Mouse (Mus musculus) heart, adult 2 months (tissue): ENCODE results near the gene Inafm2. TPM values are rescaled to one million over a fixed set of nuclear protein-coding genes. Genes with fewer than 3 reads are reported as not detected.

Source experiments
- DNase-seq, 2 experiments: peaks; one replicate each; pipeline ENCODE4 v3.0.0; 2021
- H3K27ac ChIP-seq: fragments of 200-600 bp; 2 replicates; pipeline ENCODE4 v1.8.1; 2022
- H3K27me3 ChIP-seq: fragments of 200-500 bp; 2 replicates; pipeline ENCODE4 v1.6.1; 2012; ENCODE audit warnings: mild to moderate bottlenecking, low read length, inconsistent platforms, mixed read lengths; ENCODE audit not compliant: control insufficient read depth, insufficient read depth
- H3K36me3 ChIP-seq: fragments of 200-500 bp; 2 replicates; pipeline ENCODE4 v1.6.1; 2012; ENCODE audit warnings: low read length, inconsistent platforms; ENCODE audit not compliant: control insufficient read depth, insufficient read depth
- H3K4me1 ChIP-seq: fragments of 200-500 bp; 2 replicates; pipeline ENCODE4 v1.6.1; 2011; ENCODE audit warnings: low read length; ENCODE audit not compliant: control insufficient read depth, insufficient read depth
- H3K4me3 ChIP-seq: fragments of 200-600 bp; 2 replicates; pipeline ENCODE4 v1.8.1; 2022
- H3K79me2 ChIP-seq: fragments of 200-500 bp; replicated peaks from 2 replicates; pipeline ENCODE4 v1.6.1; 2012; ENCODE audit warnings: mild to moderate bottlenecking, inconsistent platforms, low read length, moderate library complexity, mixed read lengths; ENCODE audit not compliant: control insufficient read depth, insufficient read depth
- H3K9ac ChIP-seq: fragments of 200-500 bp; 2 replicates; pipeline ENCODE4 v1.6.1; 2012; ENCODE audit warnings: low read depth, mild to moderate bottlenecking, control low read depth, inconsistent platforms, low read length, mixed read lengths
- CTCF ChIP-seq: fragments of 200-600 bp; IDR thresholded peaks from 2 replicates; pipeline ENCODE4 v1.8.1; 2022; ENCODE audit warnings: antibody characterized with exemption, mild to moderate bottlenecking, moderate library complexity
- EP300 ChIP-seq: fragments of 200-500 bp; IDR thresholded peaks from 2 replicates; pipeline ENCODE4 v1.6.1; 2011; ENCODE audit warnings: low read depth, low read length, control low read depth; ENCODE audit not compliant: insufficient read depth
- POLR2A ChIP-seq: fragments of 200-500 bp; IDR thresholded peaks from 2 replicates; pipeline ENCODE4 v1.6.1; 2011; ENCODE audit warnings: mild to moderate bottlenecking, low read depth, low read length, control low read depth; ENCODE audit not compliant: insufficient read depth
- WGBS: fragments of 180-500 bp; shearing (Covaris S2); methylation state at CpG from one replicate; pipeline ENCODE4 v1.1.7; 2018; 5-methylcytosine and 5-hydroxymethylcytosine counted together
- intact Hi-C: fragments of 180-260 bp; cut with DNase I; formaldehyde crosslinking; loops from one replicate; pipeline ENCODE4 v1.15.1; 2025
- polyA plus RNA-seq: library from polyadenylated mRNA; depleted of rRNA; stranded (reverse); fragments of >200 nt; gene quantifications from 2 replicates; pipeline ENCODE4 v1.2.3, GENCODE M21; 2012
- total RNA-seq, 2 experiments: library from RNA; stranded (reverse); gene quantifications; 2 replicates each; pipeline ENCODE4 v1.2.3; 2021

Gene Inafm2
- total and polyA plus RNA-seq, 3 experiments: 8.8 to 34.9 (median 31.8) TPM

DNA sequence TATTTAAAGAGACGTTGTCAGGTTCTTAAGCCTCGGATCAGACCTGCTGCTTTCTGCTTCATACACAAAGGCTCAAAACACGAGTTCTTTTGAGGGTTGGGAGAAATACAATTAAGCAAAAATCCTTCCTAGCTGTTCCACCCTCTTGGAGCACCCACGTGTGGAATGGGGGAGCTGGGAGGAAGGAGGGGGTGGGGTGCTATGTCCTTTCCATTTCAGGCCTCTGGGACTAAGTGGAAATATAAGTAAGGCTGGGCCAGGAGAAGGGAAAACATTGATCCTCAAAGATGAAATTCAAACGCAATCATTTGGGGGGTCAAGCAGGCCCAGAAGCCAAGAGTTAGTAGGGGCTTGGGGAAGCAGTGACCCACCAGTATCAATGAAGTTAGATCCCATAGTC is 44.4 kb upstream of the Inafm2 start:
- H3K79me2 ChIP-seq: no peaks in the 10 kb centered on the region
- H3K9ac ChIP-seq: no peak overlapping the region
- no peaks in the 10 kb centered on the region for H3K36me3 ChIP-seq
- intact Hi-C loops: loop anchor here (5.0 kb wide), 1 partner anchor 46 kb away; the partner anchor contains the start of gene Inafm2
- no peak for TF ChIP-seq EP300
- TF ChIP-seq CTCF: no peak
- no peak for TF ChIP-seq POLR2A
- no peak overlapping the region for H3K27ac ChIP-seq
- no peak overlapping the region for H3K4me3 ChIP-seq
- 60% methylated on average over 5 of the region's 5 CpGs for WGBS
- no peak for DNase-seq
- peaks cover 6% of the 10 kb centered on the region for H3K4me1 ChIP-seq
- H3K27me3 ChIP-seq: peaks cover 14% of the 10 kb centered on the region

DNA sequence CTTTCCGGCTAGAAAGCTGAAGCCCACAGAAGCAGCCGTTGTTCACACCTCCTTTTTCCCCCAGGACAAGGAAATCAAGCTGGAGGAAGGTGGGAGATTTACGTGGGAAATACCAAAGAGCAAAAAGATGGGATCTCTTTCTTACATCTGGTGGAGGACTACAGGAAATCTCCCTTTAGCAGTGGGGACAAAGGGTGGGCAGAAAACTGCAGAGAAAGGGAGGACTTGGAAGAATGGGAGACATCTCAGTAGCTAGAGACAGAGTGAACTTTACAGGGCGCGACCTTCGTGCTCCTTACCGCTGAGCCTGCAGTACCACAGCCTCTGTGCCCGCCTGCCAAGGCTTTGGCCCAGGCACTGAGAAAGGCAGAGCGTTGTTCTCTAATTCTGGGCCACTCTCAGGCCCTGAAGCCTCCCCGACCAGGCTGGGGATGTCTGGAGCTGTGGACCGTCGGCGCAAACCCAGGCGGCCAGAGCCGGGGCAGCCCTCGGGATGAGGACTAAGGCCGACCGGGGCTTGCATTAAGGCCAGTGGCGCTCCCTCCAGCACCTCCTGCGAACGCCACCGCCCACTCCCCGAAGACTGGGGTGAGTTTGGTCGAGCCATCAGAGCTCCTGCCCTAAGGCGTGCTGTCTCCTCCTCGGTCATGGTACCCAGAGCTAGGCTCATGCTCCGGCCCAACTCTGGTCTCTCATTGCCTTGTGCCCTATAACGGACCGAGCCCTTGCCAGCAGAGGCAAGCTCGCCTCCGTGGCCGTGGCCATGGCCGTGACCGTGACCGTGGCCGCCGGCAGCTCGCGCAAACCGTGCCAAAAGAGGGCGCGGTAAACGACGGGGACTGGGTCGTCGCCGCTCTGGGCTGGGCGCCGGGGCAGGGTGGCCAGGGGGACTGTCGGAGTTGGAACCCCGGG is 43.3 kb upstream of the Inafm2 start:
- 26% methylated on average over 51 of the region's 51 CpGs for WGBS
- Histone ChIP-seq H3K4me3 (peak overlapping the region; percentile 39), H3K9ac (peak overlapping the region; percentile 48), H3K4me1 (peaks cover 3% of the 10 kb centered on the region), H3K79me2 (no peaks in the 10 kb centered on the region), H3K27me3 (peaks cover 14% of the 10 kb centered on the region), H3K27ac (no peak overlapping the region), H3K36me3 (no peaks in the 10 kb centered on the region)
- no peak for DNase-seq
- TF ChIP-seq CTCF: no peak
- intact Hi-C loops: loop anchor here (5.0 kb wide), 1 partner anchor 45 kb away; the partner anchor contains the start of gene Inafm2

DNA sequence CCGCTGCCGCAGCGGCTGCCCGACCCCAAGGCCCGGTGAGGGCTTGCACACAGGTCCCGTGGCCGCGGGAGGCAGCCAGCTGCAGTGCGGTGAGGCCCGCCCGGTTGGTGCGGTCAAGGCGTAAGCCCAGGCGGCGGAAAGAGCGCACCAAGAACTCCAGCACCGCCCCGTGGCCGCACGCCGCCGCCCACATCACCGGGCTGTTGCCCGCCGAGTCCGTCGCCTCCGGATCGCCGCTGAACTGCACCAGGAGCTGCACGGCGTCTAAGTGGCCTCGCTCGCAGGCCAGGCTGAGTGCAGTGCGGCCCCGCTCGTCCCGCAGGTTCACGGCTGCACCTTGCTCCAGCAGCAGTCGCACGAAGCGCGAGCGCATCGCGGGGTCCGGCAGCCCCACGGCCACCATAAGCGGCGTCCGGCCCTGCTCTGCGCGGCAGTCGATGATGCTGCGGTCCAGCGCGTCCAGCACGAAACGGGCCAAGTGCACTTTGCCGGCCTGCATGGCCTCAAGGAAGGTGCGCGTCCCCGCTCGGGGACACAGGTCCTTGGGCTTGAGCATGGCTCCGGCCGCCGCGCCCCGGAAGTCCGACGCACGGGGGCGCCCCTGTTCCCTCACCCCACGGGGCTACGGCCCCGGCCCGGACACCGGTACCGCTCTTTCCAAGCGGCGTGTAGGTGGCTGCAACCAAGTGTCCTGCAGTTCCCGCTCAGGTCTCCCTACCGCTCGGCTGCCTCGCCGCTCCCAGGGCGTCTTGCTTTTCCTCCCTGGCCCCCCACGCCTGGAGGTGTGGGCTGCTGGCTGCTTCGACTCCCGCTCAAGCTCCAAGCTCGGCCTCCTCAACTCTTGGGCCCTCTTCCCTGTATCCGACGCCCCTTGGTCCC is 42.4 kb upstream of the Inafm2 start:
- intact Hi-C loops: loop anchor here (5.0 kb wide), 1 partner anchor 44 kb away; the partner anchor contains the start of gene Inafm2
- peak; percentile 65 to 75 for DNase-seq
- peaks cover 14% of the 10 kb centered on the region for H3K27me3 ChIP-seq
- no peak for TF ChIP-seq EP300
- TF ChIP-seq CTCF: peak; percentile 57
- no peak for TF ChIP-seq POLR2A
- no peaks in the 10 kb centered on the region; the same call in 1 of the 2 replicates for H3K4me1 ChIP-seq
- peak overlapping the region; percentile 59 for H3K9ac ChIP-seq
- H3K79me2 ChIP-seq: no peaks in the 10 kb centered on the region
- 1% methylated on average over 91 of the region's 93 CpGs for WGBS
- no peak overlapping the region for H3K27ac ChIP-seq
- H3K4me3 ChIP-seq: peak overlapping the region; percentile 39
- no peaks in the 10 kb centered on the region for H3K36me3 ChIP-seq

DNA sequence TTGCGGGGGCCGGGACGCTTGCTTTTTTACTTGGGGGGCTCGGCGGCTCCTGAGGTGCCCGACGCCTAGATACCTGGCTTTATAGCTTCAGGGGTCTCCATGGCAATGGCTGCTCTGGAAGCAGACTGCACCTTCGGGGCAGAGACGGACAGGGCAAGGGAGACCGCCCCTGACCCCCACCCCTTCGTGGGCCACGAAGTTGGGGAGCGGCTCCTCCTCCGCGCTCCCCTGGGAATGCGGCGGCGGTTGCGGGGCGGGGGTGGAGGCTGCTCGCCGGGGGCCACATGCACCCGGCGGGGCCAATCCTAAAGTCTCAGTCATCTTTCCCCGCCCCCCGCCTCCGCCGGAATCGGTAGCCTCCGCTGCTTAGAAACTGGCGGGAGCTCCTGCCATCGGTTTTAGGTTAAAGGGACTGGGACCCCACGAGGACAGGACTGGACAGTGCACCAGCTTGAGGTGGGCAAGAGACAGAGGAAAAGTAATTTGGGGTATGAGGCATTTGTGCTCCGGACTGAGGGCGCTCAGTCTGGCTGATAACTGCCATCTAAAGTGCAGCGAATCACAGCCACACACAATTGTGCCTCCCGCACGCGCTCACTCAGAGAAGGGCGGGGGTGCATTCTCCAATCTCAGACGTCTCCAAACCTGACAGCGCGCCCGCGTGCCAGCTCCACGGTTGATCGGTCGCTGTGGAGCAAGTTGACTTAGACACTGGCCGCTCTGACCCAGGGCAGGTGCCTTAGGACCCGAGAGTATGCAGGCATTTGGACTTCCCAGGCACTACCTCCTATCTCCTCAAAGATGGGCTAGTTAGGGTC is 41.4 kb upstream of the Inafm2 start, which contains the start of gene Ankrd63:
TSS of gene Ankrd63 (minus strand) at position 51 of the 818 bp plus-strand sequence.
- peak within 1 kb of the TSS; percentile 59 for H3K9ac ChIP-seq
- intact Hi-C loops: loop anchor here (2.0 to 5.0 kb wide), 2 partner anchors 43 to 55 kb away; partner anchors contain the start of gene Inafm2
- 7% methylated on average over 50 of the region's 50 CpGs for WGBS
- no peak within 1 kb of the TSS for H3K27ac ChIP-seq
- H3K79me2 ChIP-seq: no peaks in the 10 kb centered on the region
- peak; percentile 39 to 40 for DNase-seq
- peaks cover 14% of the 10 kb centered on the region for H3K27me3 ChIP-seq
- no peaks in the 10 kb centered on the region; the same call in 1 of the 2 replicates for H3K4me1 ChIP-seq
- no peaks in the 10 kb centered on the region for H3K36me3 ChIP-seq
- H3K4me3 ChIP-seq: peak within 1 kb of the TSS; percentile 39
- no peak for TF ChIP-seq EP300

DNA sequence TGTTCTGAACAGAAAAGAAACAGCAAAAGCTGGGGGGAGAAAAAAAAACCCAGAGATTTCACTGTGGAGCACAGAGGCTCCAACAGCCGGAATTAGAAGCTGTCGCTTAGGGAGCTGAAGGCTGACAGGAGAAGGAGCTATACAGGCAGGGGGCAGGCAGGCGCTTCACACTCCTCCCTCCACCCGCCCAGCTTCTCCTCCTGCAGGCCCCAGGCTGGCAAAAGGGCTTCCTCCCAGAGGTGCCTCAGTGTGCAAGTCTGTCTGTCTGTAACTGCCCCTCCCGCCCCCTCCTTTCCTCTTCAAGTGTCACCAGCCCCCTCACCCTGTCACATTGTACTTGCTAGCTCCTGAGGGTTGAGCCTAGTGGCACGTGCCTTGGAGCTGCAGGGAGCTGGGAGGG is 39.1 kb upstream of the Inafm2 start:
- DNase-seq: no peak
- intact Hi-C loops: no loop called here
- H3K4me3 ChIP-seq: no peak overlapping the region
- TF ChIP-seq POLR2A: no peak
- TF ChIP-seq CTCF: peak; percentile 22; the same call in 1 of the 2 replicates
- TF ChIP-seq EP300: no peak
- no peaks in the 10 kb centered on the region for H3K36me3 ChIP-seq
- H3K27ac ChIP-seq: no peak overlapping the region
- H3K27me3 ChIP-seq: peaks cover 18% of the 10 kb centered on the region
- peaks cover 5% of the 10 kb centered on the region for H3K4me1 ChIP-seq
- no peak overlapping the region; the same call in 1 of the 2 replicates for H3K9ac ChIP-seq
- no peaks in the 10 kb centered on the region for H3K79me2 ChIP-seq
- 32% methylated on average over 6 of the region's 6 CpGs for WGBS
